Mouse (Mus musculus) midbrain, embryonic 14.5 days (tissue): Measurements from ENCODE around the gene Gstt3. TPM values are rescaled to one million over a fixed set of nuclear protein-coding genes. Genes with fewer than 3 reads are reported as not detected.

Source experiments
- ATAC-seq: fragments of 200-750 bp; cut with Nextera tagmentation; 2 replicates; pipeline ENCODE4 v1.8.0; 2017; ENCODE audit warnings: moderate number of reproducible peaks, moderate library complexity; ENCODE audit not compliant: low FRiP score, low TSS enrichment
- DNase-seq: peaks from one replicate; pipeline ENCODE4 v3.0.0-alpha.2; 2015
- H3K27ac ChIP-seq: fragments of 300-500 bp; sonication (generic); replicated peaks from 2 replicates; pipeline ENCODE4 v1.5.1; 2014; ENCODE audit warnings: mild to moderate bottlenecking, low read depth, low read length, moderate library complexity
- H3K27me3 ChIP-seq: fragments of 300-500 bp; sonication (generic); 2 replicates; pipeline ENCODE4 v1.6.1; 2014; ENCODE audit warnings: low read length, control low read depth, mixed read lengths; ENCODE audit not compliant: control insufficient read depth, insufficient read depth
- H3K36me3 ChIP-seq: fragments of 300-500 bp; sonication (generic); 2 replicates; pipeline ENCODE4 v1.6.1; 2014; ENCODE audit warnings: low read length, control low read depth; ENCODE audit not compliant: control insufficient read depth, insufficient read depth
- H3K4me1 ChIP-seq: fragments of 300-500 bp; sonication (generic); 2 replicates; pipeline ENCODE4 v1.6.1; 2014; ENCODE audit warnings: mild to moderate bottlenecking, antibody characterized with exemption, low read length, control low read depth; ENCODE audit not compliant: control insufficient read depth, insufficient read depth
- H3K4me2 ChIP-seq: fragments of 300-500 bp; sonication (generic); 2 replicates; pipeline ENCODE4 v1.6.1; 2014; ENCODE audit warnings: mild to moderate bottlenecking, low read length, moderate library complexity
- H3K4me3 ChIP-seq: fragments of 300-500 bp; sonication (generic); replicated peaks from 2 replicates; pipeline ENCODE4 v1.5.1; 2014; ENCODE audit warnings: low read depth, low read length
- H3K9ac ChIP-seq: fragments of 300-500 bp; sonication (generic); replicated peaks from 2 replicates; pipeline ENCODE4 v1.6.1; 2014; ENCODE audit warnings: mild to moderate bottlenecking, low read length, moderate library complexity
- H3K9me3 ChIP-seq: fragments of 300-500 bp; sonication (generic); 2 replicates; pipeline ENCODE4 v1.6.1; 2016; ENCODE audit warnings: low read length, control low read depth, mixed read lengths; ENCODE audit not compliant: control insufficient read depth
- WGBS: fragments of 180-500 bp; shearing (Covaris S2); extraction: QIAGEN DNeasy Blood & Tissue Kit; methylation state at CpG from one replicate; pipeline ENCODE4 v1.1.7; 2014; 5-methylcytosine and 5-hydroxymethylcytosine counted together
- polyA plus RNA-seq: library from polyadenylated mRNA; unstranded; fragments of >200 nt; fragmentation: Nextera tagmentation; extraction: Ambion mirVana; gene quantifications from 2 replicates; pipeline ENCODE4 v1.2.1, GENCODE M21; 2014

The Gstt3 gene
- polyA plus RNA-seq, 1 experiment from 2014 or later = 1.1 TPM

DNA sequence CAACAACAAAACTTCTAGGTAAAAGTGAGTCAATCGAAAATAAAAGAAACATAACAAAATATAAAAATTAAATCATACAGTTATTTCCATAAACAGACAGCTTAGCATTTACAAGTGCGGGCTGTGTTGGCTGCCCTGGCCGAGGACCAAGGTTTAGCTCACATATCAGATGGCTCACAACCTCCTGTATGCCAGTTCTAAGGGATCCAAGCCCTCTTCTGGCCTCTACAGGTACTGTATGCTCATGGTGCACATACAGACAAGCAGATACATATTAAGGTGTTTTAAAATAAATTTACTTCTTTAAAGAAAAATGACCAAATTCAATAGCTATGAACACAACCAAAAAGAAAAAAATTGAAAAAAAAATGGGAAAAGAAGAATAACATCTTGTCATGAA is 20.9 kb downstream of the Gstt3 start:
- no peak overlapping the region for H3K4me2 ChIP-seq
- H3K36me3 ChIP-seq = peaks cover 4% of the 10 kb centered on the region; the same call in 1 of the 2 replicates
- no peaks in the 10 kb centered on the region for H3K27me3 ChIP-seq
- no peak overlapping the region for H3K9ac ChIP-seq
- no peaks in the 10 kb centered on the region for H3K9me3 ChIP-seq
- peaks cover 10% of the 10 kb centered on the region for H3K4me1 ChIP-seq
- no peak overlapping the region for H3K4me3 ChIP-seq
- H3K27ac ChIP-seq = no peak overlapping the region
- DNase-seq (no peak), ATAC-seq (no peak)
- WGBS = 98% methylated on average over 3 of the region's 3 CpGs

GRCm38 (mm10) chr10:75756719-75757118 is 24.5 kb downstream of the Gstt3 start:
- Histone ChIP-seq H3K4me1 (no peaks in the 10 kb centered on the region), H3K4me2 (no peak overlapping the region), H3K27me3 (no peaks in the 10 kb centered on the region), H3K9me3 (no peaks in the 10 kb centered on the region), H3K36me3 (peaks cover 40% of the 10 kb centered on the region), H3K27ac (no peak overlapping the region), H3K4me3 (no peak overlapping the region), H3K9ac (no peak overlapping the region)
- WGBS = 97% methylated on average over 11 of the region's 11 CpGs
- ATAC-seq (no peak), DNase-seq (no peak)

DNA sequence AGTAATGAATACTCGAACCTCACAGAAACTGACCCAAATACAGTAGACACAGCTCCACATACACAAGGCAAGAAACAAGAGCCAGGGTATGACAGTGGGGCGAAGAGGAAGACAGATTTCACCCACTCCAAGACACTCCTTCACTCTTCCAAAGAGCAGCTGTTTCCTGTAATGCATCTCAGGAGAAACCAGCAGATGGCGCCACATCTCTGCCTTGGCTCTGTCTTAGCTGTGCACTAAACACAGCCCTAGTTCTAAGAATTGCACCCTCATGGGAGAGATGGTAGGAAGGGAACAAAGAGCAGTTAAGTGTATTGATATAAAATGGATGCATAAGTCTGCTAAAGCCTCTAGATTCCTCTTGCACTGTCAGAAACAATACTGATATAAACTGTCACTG is 37.2 kb downstream of the Gstt3 start:
- Histone ChIP-seq H3K9ac (no peak overlapping the region), H3K4me2 (no peak overlapping the region), H3K4me1 (no peaks in the 10 kb centered on the region), H3K4me3 (no peak overlapping the region), H3K9me3 (no peaks in the 10 kb centered on the region), H3K27me3 (no peaks in the 10 kb centered on the region), H3K36me3 (peaks cover 87% of the 10 kb centered on the region), H3K27ac (no peak overlapping the region)
- WGBS = 44% methylated on average over 3 of the region's 3 CpGs
- peak; percentile 93 for DNase-seq
- ATAC-seq = peak; percentile 81

DNA sequence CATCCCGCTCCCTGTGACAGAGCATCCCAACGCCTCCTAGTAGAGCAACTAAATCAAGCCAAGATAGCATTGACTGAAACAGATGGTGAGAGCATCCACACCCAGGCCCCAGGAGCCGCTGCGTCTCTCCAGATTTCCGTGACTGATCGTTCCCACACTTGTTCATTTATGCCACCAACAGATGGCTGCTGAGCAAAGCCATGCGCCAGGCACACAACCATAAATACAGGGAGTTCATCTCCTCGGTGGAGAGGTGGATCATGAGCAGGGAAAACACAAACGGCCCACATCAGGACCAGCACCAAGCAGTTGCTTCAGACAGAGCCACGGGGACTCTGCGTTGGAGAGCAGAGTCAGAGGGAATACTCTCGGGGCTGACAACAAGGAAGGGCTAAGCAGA is 37.8 kb downstream of the Gstt3 start:
- no peaks in the 10 kb centered on the region for H3K4me1 ChIP-seq
- no peaks in the 10 kb centered on the region for H3K9me3 ChIP-seq
- no peaks in the 10 kb centered on the region for H3K27me3 ChIP-seq
- no peak overlapping the region for H3K4me3 ChIP-seq
- H3K4me2 ChIP-seq = no peak overlapping the region
- ATAC-seq (no peak), DNase-seq (no peak)
- H3K36me3 ChIP-seq = peaks cover 90% of the 10 kb centered on the region
- H3K9ac ChIP-seq = no peak overlapping the region
- no peak overlapping the region for H3K27ac ChIP-seq
- WGBS = 94% methylated on average over 12 of the region's 12 CpGs

- no peak overlapping the region for H3K4me2 ChIP-seq
- H3K36me3 ChIP-seq = peaks cover 90% of the 10 kb centered on the region
- no peaks in the 10 kb centered on the region for H3K27me3 ChIP-seq
- H3K27ac ChIP-seq = no peak overlapping the region
- H3K4me1 ChIP-seq = no peaks in the 10 kb centered on the region
- H3K9ac ChIP-seq = no peak overlapping the region
- WGBS = 96% methylated on average over 3 of the region's 3 CpGs
- DNase-seq (no peak), ATAC-seq (no peak)
- H3K4me3 ChIP-seq = no peak overlapping the region
- no peaks in the 10 kb centered on the region for H3K9me3 ChIP-seq
Measured at GRCm38 (mm10) chr10:75740866-75741265, 40.3 kb downstream of the Gstt3 start.

DNA sequence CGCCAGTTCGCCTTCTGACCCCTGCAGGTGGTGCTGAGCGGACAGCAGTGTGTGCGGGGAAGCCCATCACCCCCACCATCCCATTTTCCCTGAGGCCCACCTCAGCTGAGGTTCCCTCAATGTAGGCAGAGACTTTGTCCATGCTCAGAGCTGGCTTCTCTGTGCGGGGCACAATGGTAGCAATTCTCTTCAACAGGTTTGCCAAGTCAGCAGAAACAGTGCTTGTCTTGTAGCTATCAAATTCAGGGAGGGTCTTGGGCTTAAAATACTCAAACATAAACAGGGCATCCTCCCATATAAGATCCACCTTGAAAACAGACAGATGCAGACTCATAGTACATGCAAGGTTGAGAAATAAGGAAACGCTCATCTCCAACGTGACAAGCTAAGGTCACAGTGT is 55.8 kb downstream of the Gstt3 start:
- Histone ChIP-seq H3K9me3 (no peaks in the 10 kb centered on the region), H3K36me3 (peaks cover 89% of the 10 kb centered on the region), H3K4me1 (no peaks in the 10 kb centered on the region), H3K4me3 (no peak overlapping the region), H3K4me2 (no peak overlapping the region), H3K9ac (no peak overlapping the region), H3K27me3 (no peaks in the 10 kb centered on the region), H3K27ac (no peak overlapping the region)
- no peak for DNase-seq
- 96% methylated on average over 7 of the region's 7 CpGs for WGBS
- no peak for ATAC-seq

Other genes with a start within 250 kb of the Gstt3 start
- 30.4 and 32.9 TPM in 2 replicates for gene Lrrc75b, start 221.1 kb downstream of the Gstt3 start, polyA plus RNA-seq
- 2.3 and 2.6 TPM in 2 replicates for gene Ggt1, start 219.8 kb downstream of the Gstt3 start, polyA plus RNA-seq
- gene Ggt5, start 192.1 kb downstream of the Gstt3 start, polyA plus RNA-seq = 0.97 and 1.9 TPM in 2 replicates
- gene Susd2, start 137.4 kb downstream of the Gstt3 start, polyA plus RNA-seq = 2.3 and 2.5 TPM in 2 replicates
- gene Cabin1, start 17.1 kb downstream of the Gstt3 start, polyA plus RNA-seq = 47.2 and 54.5 TPM in 2 replicates
- gene Ddt, start 8.0 kb downstream of the Gstt3 start, polyA plus RNA-seq = 75.9 and 94.5 TPM in 2 replicates
- not detected in 2 replicates for gene Gm20441, start 460 bp downstream of the Gstt3 start, polyA plus RNA-seq
- gene Gstt1, start 17.2 kb upstream of the Gstt3 start, polyA plus RNA-seq = 9.8 and 12.4 TPM in 2 replicates
- gene Gstt4, start 41.1 kb upstream of the Gstt3 start, polyA plus RNA-seq = not detected in 2 replicates
- 3.8 and 4.3 TPM in 2 replicates for gene Gstt2, start 56.0 kb upstream of the Gstt3 start, polyA plus RNA-seq
- 1,381 and 1,864 TPM in 2 replicates for gene Mif, start 78.8 kb upstream of the Gstt3 start, polyA plus RNA-seq
- 1.2 TPM in 2 replicates for gene Derl3, start 112.0 kb upstream of the Gstt3 start, polyA plus RNA-seq
- 277 and 283 TPM in 2 replicates for gene Smarcb1, start 140.2 kb upstream of the Gstt3 start, polyA plus RNA-seq
- gene Chchd10, start 151.7 kb upstream of the Gstt3 start, polyA plus RNA-seq = 44.2 and 76.8 TPM in 2 replicates
- 13.3 and 16.5 TPM in 2 replicates for gene Mmp11, start 155.1 kb upstream of the Gstt3 start, polyA plus RNA-seq
- 0.22 and 0.53 TPM in 2 replicates for gene Gm867, start 159.3 kb upstream of the Gstt3 start, polyA plus RNA-seq
- gene Vpreb3, start 161.6 kb upstream of the Gstt3 start, polyA plus RNA-seq = not detected in 2 replicates
- not detected in 2 replicates for gene Gm5134, start 173.1 kb upstream of the Gstt3 start, polyA plus RNA-seq